Mouse (Mus musculus) midbrain, embryonic 11.5 days (tissue): ENCODE measurements around the gene Myof. TPM values are rescaled to one million over a fixed set of nuclear protein-coding genes. Genes with fewer than 3 reads are reported as not detected.

Source experiments
- ATAC-seq: fragments of 200-750 bp; cut with Nextera tagmentation; 2 replicates; pipeline ENCODE4 v1.8.0; 2017; ENCODE audit warnings: moderate TSS enrichment, moderate library complexity; ENCODE audit not compliant: low FRiP score
- DNase-seq: peaks from one replicate; pipeline ENCODE4 v3.0.0; 2015; ENCODE audit warnings: low spot score; ENCODE audit errors: missing footprints
- H3K27ac ChIP-seq: fragments of 300-500 bp; sonication (generic); 2 replicates; pipeline ENCODE4 v1.5.1; 2014; ENCODE audit warnings: low read depth, low read length
- H3K27me3 ChIP-seq: fragments of 300-500 bp; sonication (generic); 2 replicates; pipeline ENCODE4 v1.6.1; 2014; ENCODE audit warnings: mild to moderate bottlenecking, low read length, moderate library complexity, mixed read lengths; ENCODE audit not compliant: control insufficient read depth, insufficient read depth
- H3K36me3 ChIP-seq: fragments of 300-500 bp; sonication (generic); 2 replicates; pipeline ENCODE4 v1.6.1; 2014; ENCODE audit warnings: mild to moderate bottlenecking, low read length, moderate library complexity, mixed read lengths; ENCODE audit not compliant: control insufficient read depth, insufficient read depth
- H3K4me1 ChIP-seq: fragments of 300-500 bp; sonication (generic); 2 replicates; pipeline ENCODE4 v1.6.1; 2014; ENCODE audit warnings: low read length; ENCODE audit not compliant: control insufficient read depth, insufficient read depth
- H3K4me2 ChIP-seq: fragments of 300-500 bp; sonication (generic); 2 replicates; pipeline ENCODE4 v1.6.1; 2014; ENCODE audit warnings: mild to moderate bottlenecking, moderate library complexity
- H3K4me3 ChIP-seq: fragments of 300-500 bp; sonication (generic); 2 replicates; pipeline ENCODE4 v1.5.1; 2014; ENCODE audit warnings: low read depth, low read length
- H3K9ac ChIP-seq: fragments of 300-500 bp; sonication (generic); 2 replicates; pipeline ENCODE4 v1.6.1; 2014; ENCODE audit warnings: low read length
- H3K9me3 ChIP-seq: fragments of 300-500 bp; sonication (generic); 2 replicates; pipeline ENCODE4 v1.6.1; 2016; ENCODE audit warnings: low read length; ENCODE audit not compliant: control insufficient read depth
- WGBS: fragments of 180-500 bp; shearing (Covaris S2); extraction: QIAGEN DNeasy Blood & Tissue Kit; methylation state at CpG from one replicate; pipeline ENCODE4 v1.1.7; 2014; 5-methylcytosine and 5-hydroxymethylcytosine counted together
- polyA plus RNA-seq: library from polyadenylated mRNA; unstranded; fragments of >200 nt; fragmentation: Nextera tagmentation; extraction: Ambion mirVana; gene quantifications from 2 replicates; pipeline ENCODE4 v1.2.1, GENCODE M21; 2014

The Myof gene
- polyA plus RNA-seq, 1 experiment from 2014 or later = 3.3 TPM

GRCm38 (mm10) chr19:37932198-37932597, 111.2 kb downstream of the Myof start:
- Histone ChIP-seq H3K4me3 (no peak overlapping the region), H3K4me2 (no peak overlapping the region), H3K9ac (no peak overlapping the region), H3K27me3 (no peaks in the 10 kb centered on the region), H3K36me3 (no peaks in the 10 kb centered on the region), H3K27ac (no peak overlapping the region), H3K9me3 (no peaks in the 10 kb centered on the region), H3K4me1 (no peaks in the 10 kb centered on the region)
- no peak for ATAC-seq
- 95% methylated on average over 2 of the region's 2 CpGs for WGBS
- peak; percentile 60 for DNase-seq

GRCm38 (mm10) chr19:37927911-37928310, 115.5 kb downstream of the Myof start:
- Histone ChIP-seq H3K9me3 (no peaks in the 10 kb centered on the region), H3K27me3 (no peaks in the 10 kb centered on the region), H3K27ac (no peak overlapping the region), H3K4me1 (no peaks in the 10 kb centered on the region), H3K4me2 (no peak overlapping the region), H3K36me3 (no peaks in the 10 kb centered on the region), H3K9ac (no peak overlapping the region), H3K4me3 (no peak overlapping the region)
- WGBS = 87% methylated on average over 7 of the region's 7 CpGs
- ATAC-seq = no peak
- DNase-seq = peak; percentile 8

- ATAC-seq (no peak), DNase-seq (no peak)
- no peak overlapping the region for H3K4me2 ChIP-seq
- 89% methylated on average over 3 of the region's 3 CpGs for WGBS
- no peaks in the 10 kb centered on the region for H3K36me3 ChIP-seq
- H3K4me1 ChIP-seq = no peaks in the 10 kb centered on the region
- no peak overlapping the region for H3K9ac ChIP-seq
- no peaks in the 10 kb centered on the region for H3K9me3 ChIP-seq
- no peak overlapping the region for H3K4me3 ChIP-seq
- no peak overlapping the region for H3K27ac ChIP-seq
- no peaks in the 10 kb centered on the region for H3K27me3 ChIP-seq
These were observed 118.1 kb downstream of the Myof start for GRCm38 (mm10) chr19:37925323-37925722.

- Histone ChIP-seq H3K9ac (no peak overlapping the region), H3K4me2 (no peak overlapping the region), H3K4me3 (no peak overlapping the region), H3K9me3 (no peaks in the 10 kb centered on the region), H3K4me1 (no peaks in the 10 kb centered on the region), H3K36me3 (no peaks in the 10 kb centered on the region), H3K27me3 (no peaks in the 10 kb centered on the region), H3K27ac (no peak overlapping the region)
- peak; percentile 61 for DNase-seq
- ATAC-seq = no peak
- WGBS = 74% methylated on average over 3 of the region's 3 CpGs
These were observed 119.1 kb downstream of the Myof start for GRCm38 (mm10) chr19:37924266-37924665.

- Histone ChIP-seq H3K4me2 (no peak overlapping the region), H3K27me3 (no peaks in the 10 kb centered on the region), H3K9me3 (no peaks in the 10 kb centered on the region), H3K4me3 (no peak overlapping the region), H3K4me1 (no peaks in the 10 kb centered on the region), H3K36me3 (no peaks in the 10 kb centered on the region), H3K27ac (no peak overlapping the region), H3K9ac (no peak overlapping the region)
- peak; percentile 33 for DNase-seq
- WGBS = 54% methylated on average over 5 of the region's 5 CpGs
- no peak for ATAC-seq
These were observed 122.3 kb downstream of the Myof start for GRCm38 (mm10) chr19:37921098-37921497.

DNA sequence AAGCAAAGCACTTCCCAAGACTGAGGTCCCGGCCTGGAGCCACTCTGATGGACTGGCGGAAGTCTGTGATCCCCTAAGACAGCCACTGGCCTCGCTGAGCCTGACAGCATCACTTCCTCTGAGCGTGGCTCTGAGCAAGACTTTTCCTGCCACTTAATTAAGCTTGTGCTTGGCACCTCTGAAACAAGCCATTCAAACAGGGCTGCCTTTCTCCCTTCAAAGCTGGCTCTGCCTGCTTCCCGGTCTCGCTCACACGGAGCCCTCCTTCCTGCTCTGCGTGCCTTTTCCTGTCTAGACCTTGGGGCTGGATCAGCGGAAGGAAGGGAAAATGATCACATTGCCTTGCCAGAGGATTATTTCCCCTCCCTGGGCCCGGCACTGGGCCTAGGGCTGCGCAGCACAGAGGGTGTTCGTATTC, 124.9 kb downstream of the Myof start:
- H3K27ac ChIP-seq = no peak overlapping the region
- H3K4me2 ChIP-seq = no peak overlapping the region
- no peaks in the 10 kb centered on the region for H3K4me1 ChIP-seq
- 69% methylated on average over 12 of the region's 12 CpGs for WGBS
- no peaks in the 10 kb centered on the region for H3K9me3 ChIP-seq
- no peak for ATAC-seq
- H3K27me3 ChIP-seq = no peaks in the 10 kb centered on the region
- no peak overlapping the region for H3K4me3 ChIP-seq
- peak; percentile 49 for DNase-seq
- no peak overlapping the region for H3K9ac ChIP-seq
- H3K36me3 ChIP-seq = no peaks in the 10 kb centered on the region

- Histone ChIP-seq H3K27me3 (no peaks in the 10 kb centered on the region), H3K4me3 (no peak overlapping the region), H3K36me3 (no peaks in the 10 kb centered on the region), H3K9ac (no peak overlapping the region), H3K27ac (no peak overlapping the region), H3K9me3 (no peaks in the 10 kb centered on the region), H3K4me1 (no peaks in the 10 kb centered on the region), H3K4me2 (no peak overlapping the region)
- DNase-seq = peak; percentile 41
- no peak for ATAC-seq
- 89% methylated on average over 4 of the region's 4 CpGs for WGBS
These were observed 129.1 kb downstream of the Myof start for GRCm38 (mm10) chr19:37914261-37914660.

- no peaks in the 10 kb centered on the region for H3K27me3 ChIP-seq
- ATAC-seq (no peak), DNase-seq (peak; percentile 54)
- H3K4me1 ChIP-seq = peaks cover 4% of the 10 kb centered on the region
- H3K27ac ChIP-seq = no peak overlapping the region
- H3K9me3 ChIP-seq = no peaks in the 10 kb centered on the region
- no peak overlapping the region for H3K9ac ChIP-seq
- no peak overlapping the region for H3K4me3 ChIP-seq
- no peak overlapping the region for H3K4me2 ChIP-seq
- WGBS = 64% methylated on average over 6 of the region's 6 CpGs
- H3K36me3 ChIP-seq = no peaks in the 10 kb centered on the region
These were observed 130.9 kb downstream of the Myof start for GRCm38 (mm10) chr19:37912501-37912900.

GRCm38 (mm10) chr19:37909830-37910261, 133.5 kb downstream of the Myof start:
- Histone ChIP-seq H3K9ac (no peak overlapping the region), H3K4me1 (peaks cover 7% of the 10 kb centered on the region), H3K27me3 (no peaks in the 10 kb centered on the region), H3K36me3 (no peaks in the 10 kb centered on the region), H3K4me3 (no peak overlapping the region), H3K4me2 (no peak overlapping the region), H3K9me3 (no peaks in the 10 kb centered on the region), H3K27ac (no peak overlapping the region)
- DNase-seq = peak; percentile 8
- 79% methylated on average over 5 of the region's 5 CpGs for WGBS
- ATAC-seq = no peak
